Mouse (Mus musculus) frontal cortex, postnatal 36 days (tissue): Measurements from ENCODE around the gene Atp2c2.

ENCODE experiments used
- DNase-seq, 2 experiments: peaks; one replicate each; pipeline ENCODE4 v3.0.0; 2022; ENCODE audit warnings: low spot score in 2 of 2

The Atp2c2 gene

DNA sequence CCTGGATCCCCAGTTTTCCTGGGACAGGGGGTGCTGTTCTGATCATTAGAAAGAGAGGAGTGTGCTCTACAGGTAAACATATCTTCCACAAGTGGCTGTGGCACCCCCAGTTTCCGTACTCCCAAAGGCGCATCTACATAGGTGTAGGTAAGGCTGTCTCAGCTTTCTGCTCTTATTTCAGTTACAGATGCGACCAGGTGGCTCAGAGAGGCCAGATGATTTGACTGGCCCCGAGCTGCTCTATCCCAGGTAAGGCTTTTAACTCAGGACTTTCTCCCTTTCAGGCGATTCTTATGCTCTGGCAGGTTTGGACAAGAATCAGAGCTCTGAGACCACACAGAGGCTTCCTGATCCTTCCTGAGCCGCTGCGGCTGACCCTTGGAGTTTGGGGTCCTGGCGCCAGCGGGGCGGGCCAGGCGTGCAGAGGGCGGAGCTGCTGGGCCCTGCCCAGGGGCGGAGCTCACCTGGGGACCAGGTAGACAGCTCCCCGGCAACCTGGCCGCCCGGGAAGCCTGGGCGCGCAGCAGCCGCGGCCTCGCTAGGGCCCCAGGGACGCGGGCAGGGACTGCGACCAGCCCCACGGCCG is at the start of gene Atp2c2:
Atp2c2 (plus strand) TSS at position 461 of the 586 bp plus-strand sequence.
- no peak for DNase-seq

- no peak for DNase-seq
Measured at GRCm38 (mm10) chr8:119651324-119651723, 48.5 kb upstream of the Atp2c2 start.

- no peak for DNase-seq
Measured at GRCm38 (mm10) chr8:119656709-119657464, 42.9 kb upstream of the Atp2c2 start.

GRCm38 (mm10) chr8:119661081-119661480 is 38.7 kb upstream of the Atp2c2 start:
- DNase-seq: peak in 1 of 2 experiments; percentile 22

DNA sequence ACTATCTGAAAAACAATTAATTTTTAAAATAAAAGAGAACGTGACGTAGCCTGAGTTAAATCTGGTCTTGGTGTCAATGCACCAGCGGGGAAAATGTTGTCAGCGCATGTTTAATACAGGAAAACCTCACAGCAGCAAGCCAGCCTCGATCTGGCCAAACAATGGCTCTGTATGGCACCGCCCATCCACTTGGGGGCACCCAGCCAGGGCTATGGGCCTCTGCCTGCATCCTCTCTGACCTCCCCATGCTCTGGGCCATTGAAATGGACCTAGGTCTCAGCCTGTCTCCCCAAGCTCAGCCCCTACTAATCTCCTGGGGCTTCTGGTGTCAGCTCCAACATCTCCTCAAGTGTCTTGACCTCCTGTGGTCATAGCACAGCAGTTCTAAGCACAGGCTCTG is 37.9 kb upstream of the Atp2c2 start:
- DNase-seq: no peak

- no peak for DNase-seq
Measured at GRCm38 (mm10) chr8:119663440-119663839, 36.4 kb upstream of the Atp2c2 start.

- no peak for DNase-seq
Measured at GRCm38 (mm10) chr8:119665270-119665669, 34.5 kb upstream of the Atp2c2 start.

GRCm38 (mm10) chr8:119666219-119666951 is 33.4 kb upstream of the Atp2c2 start, which contains the start of gene Wfdc1:
Gene Wfdc1 (plus strand): TSS chr8:119666365.
- DNase-seq: no peak

DNA sequence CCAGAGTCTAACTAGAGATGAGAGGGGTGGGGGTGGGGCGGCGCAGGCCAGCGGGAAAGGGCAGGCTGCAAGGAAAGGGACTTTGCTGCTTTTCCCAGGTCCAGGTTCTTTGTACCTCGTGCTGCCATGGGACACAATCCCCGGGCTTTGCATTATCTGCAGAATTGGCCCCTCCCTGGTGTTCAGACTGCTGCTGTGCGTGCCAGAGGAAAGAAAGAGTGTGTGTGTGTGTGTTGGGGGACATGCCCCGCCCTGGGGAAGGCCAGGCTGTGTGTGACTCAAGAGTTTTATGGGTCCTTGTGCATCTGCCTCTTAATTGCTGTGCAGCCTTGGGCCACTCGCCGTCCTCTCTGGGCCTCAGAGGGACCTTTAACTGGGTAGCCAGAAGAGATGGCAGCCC is 31.4 kb upstream of the Atp2c2 start:
- DNase-seq: no peak

DNA sequence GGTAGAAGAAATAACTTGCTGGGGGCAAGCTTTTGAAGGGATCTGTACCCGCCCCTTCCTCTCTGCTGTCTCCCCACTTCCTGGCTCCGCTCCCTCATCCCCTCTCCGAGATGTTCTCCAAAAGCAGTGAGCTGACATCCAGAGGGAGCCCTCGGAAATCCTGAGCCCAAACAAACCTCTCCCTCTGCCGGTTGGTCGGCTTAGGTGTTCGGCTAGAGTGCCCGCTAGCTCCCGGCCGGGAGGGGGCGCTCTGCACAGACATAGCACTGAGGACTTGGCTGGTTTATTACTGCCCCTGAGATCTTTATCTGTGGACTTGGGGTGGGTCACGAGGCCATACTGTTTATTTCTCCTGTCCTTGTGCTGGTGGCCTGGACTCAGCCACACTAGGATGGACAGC is 30.5 kb upstream of the Atp2c2 start:
- DNase-seq: no peak

GRCm38 (mm10) chr8:119670419-119671091 is 29.3 kb upstream of the Atp2c2 start:
- no peak for DNase-seq

GRCm38 (mm10) chr8:119673976-119674555 is 25.7 kb upstream of the Atp2c2 start:
- no peak for DNase-seq

GRCm38 (mm10) chr8:119675457-119675856 is 24.4 kb upstream of the Atp2c2 start:
- DNase-seq: no peak

DNA sequence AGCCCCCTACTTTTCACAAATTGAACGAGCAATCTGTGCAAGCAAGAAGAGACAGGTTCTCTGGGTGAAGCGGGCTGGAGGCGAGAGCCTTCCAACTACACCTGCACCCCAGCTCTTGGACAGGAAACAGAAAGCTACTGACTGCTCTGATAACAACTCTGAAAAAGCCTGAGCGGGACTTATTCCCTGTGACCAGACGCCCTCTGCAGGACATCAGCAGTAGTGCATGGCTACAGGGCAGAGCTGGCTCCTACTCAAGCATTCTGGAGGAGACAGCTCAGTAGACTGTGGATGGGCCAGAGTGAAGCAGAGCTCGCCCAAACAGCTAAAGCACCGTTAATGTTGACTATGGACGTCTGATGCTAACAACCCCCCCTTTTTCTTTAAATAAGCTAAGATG is 23.4 kb upstream of the Atp2c2 start:
- DNase-seq: peak; percentile 89 to 94

GRCm38 (mm10) chr8:119678138-119678843 is 21.5 kb upstream of the Atp2c2 start:
- DNase-seq: no peak

DNA sequence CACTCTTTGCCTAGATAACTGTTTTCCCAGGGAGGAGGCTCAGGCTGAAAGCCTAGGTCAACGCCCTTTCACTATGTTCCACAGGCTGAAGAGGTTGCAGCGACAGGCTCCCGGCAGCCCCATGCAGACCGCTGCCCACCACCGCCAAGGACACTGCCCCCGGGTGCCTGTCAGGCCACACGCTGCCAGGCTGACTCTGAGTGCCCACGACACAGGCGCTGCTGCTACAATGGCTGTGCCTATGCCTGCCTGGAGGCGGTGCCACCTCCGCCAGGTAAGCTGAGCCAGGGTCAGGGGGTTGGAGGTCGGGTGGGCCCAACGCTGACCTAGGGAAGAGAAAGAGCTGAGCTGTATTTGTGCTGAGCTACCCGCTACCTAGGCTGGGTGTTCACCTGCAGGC is 20.6 kb upstream of the Atp2c2 start:
- no peak for DNase-seq

DNA sequence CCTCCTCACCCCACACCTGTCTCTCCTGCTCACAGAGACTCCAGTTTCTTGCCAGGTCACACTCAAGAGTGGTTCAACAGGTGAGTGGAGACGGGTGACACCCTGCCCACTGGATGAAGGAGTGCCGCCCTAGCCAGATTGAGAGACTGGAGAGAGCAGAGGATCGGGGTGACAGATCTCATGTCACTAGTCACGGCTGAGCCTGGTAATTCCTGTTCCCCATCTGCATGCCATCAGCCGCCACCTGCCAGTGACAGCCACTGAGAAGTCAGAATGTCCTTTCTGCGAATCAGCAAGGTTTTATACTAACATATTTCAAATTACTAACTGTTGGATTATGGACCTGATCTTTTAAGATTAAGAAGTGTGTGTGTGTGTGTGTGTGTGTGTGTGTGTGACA is 9.2 kb upstream of the Atp2c2 start:
- DNase-seq: no peak

DNA sequence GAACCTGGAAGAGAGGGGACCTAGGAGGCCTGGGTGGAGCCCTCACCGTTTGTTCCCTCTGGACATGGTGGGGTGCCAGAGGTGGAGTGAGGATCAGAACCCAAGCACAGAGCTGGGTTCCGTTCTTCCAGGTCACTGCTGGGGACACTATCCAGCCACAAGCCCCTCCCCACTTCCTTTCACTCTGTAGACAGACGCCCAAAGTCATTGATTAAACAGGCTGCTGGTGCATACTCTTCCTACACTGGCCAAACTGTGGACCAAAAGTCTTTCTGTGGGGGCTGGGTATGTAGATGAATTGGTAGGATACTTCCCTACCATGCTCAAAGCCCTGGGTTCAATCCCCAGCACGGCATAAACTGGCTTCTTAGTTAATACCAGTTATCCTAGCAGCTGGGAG is 7.8 kb upstream of the Atp2c2 start:
- no peak for DNase-seq

DNA sequence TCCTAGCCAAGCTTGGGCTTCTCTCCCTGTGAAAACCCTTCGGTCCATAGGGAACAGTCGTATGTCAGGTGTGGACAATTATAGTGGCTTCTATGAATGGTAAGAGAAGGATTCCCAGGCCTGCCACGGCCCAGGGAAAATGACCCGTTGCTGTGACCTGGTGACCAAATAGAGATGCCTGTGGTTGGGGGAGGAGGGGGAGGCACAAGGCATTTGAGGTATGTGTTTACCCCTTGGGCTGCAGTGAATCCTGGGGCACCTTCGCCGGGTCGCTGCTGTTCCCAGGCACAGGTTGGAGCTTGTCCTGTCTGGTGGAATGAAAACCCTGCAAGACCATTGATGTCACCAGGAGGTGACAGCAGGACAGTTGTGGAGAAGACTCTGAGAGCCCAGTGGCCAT is 5.1 kb upstream of the Atp2c2 start:
- DNase-seq: no peak

DNA sequence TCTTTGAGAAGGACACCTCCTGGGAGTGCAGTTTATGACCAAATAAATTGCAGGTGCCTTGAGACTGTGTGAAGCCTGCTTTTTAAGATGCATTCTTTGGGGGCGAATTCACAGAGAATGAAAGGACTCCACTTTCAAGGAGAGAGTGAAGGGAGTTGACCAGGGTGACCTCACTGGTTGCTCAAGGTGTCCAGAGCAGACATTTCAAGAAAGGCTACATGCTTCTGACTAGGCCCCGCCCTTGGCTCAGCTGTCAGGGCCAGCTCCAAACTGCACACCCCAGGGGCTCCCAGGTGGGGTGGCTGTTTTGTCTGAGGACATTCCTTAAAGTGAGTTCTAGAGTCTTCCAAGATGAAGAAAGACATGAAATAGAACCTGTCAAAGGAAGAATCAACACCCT is 2.6 kb upstream of the Atp2c2 start:
- DNase-seq: no peak

DNA sequence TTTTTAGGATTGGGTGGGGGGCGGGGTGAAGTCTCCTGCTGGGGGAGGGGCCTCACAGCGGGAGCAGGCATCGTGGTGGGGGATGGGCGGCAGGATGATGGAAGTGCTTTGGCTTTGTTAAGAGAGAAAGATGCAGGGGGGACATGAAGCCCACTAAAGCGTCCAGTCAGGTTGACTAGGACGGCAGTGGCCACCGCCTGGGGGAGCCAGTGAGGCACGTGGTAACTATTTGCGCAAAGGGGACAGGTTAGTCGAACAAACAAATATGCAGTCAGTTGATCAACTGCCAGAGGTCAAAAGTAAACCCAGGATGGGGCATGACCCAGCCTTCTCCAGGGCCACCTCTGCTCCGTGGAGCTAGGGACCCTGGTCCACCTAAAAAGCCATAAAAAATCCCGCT is 849 bp upstream of the Atp2c2 start:
- peak in 1 of 2 experiments; percentile 30 for DNase-seq
